Mouse (Mus musculus): ENCODE measurements around the gene Mrpl21. TPM values are rescaled to one million over a fixed set of nuclear protein-coding genes. Genes with fewer than 3 reads are reported as not detected.

Mrpl21 gene
- total RNA-seq, 1 experiment = 105 TPM

GRCm38 (mm10) chr19:3320086-3320485, 37.4 kb downstream of the Mrpl21 start:
- TF ChIP-seq HCFC1 (IDR thresholded peaks at IDR 0.05; ENCODE audit: borderline replicate concordance, insufficient read depth, low read length) = no peak
- no peak for TF ChIP-seq MAFK (IDR thresholded peaks at IDR 0.05; ENCODE audit: insufficient read depth, low read depth, low read length)
- no peak for TF ChIP-seq CHD2 (IDR thresholded peaks at IDR 0.05; ENCODE audit: low read depth, low read length)
- no peak for TF ChIP-seq ZNF384 (IDR thresholded peaks at IDR 0.05; ENCODE audit: low read depth, low read length)
- TF ChIP-seq ZC3H11A (IDR thresholded peaks at IDR 0.05; ENCODE audit: borderline replicate concordance, low read depth, low read length) = no peak
- Histone ChIP-seq H3K9ac (ENCODE audit: insufficient read depth, low read depth, low read length, poor library complexity, severe bottlenecking) (no peak overlapping the region), H3K27ac (ENCODE audit: insufficient read depth, low read depth, low read length, poor library complexity, severe bottlenecking) (no peak overlapping the region), H3K9me3 (ENCODE audit: control insufficient read depth, insufficient read depth, low read depth, low read length) (no peaks in the 10 kb centered on the region), H3K4me1 (ENCODE audit: control insufficient read depth in 2 of 2, insufficient read depth in 2 of 2, low read length in 2 of 2, poor library complexity in 1 of 2) (peaks cover 0 to 5% of the 10 kb centered on the region in 2 experiments; a peak in 2 of 4 replicates), H3K4me3 (ENCODE audit: insufficient read depth in 1 of 2, low read depth in 1 of 2, low read length in 2 of 2, poor library complexity in 1 of 2, severe bottlenecking in 1 of 2) (no peak overlapping the region), H3K36me3 (ENCODE audit: control insufficient read depth, insufficient read depth, low read length, poor library complexity, severe bottlenecking) (no peaks in the 10 kb centered on the region)
- no peak for DNase-seq (ENCODE audit: low read depth, low spot score)
- in situ Hi-C loops (cut with MboI; ENCODE audit: low sequenced_read_pairs in 2 of 2, unreplicated experiment in 2 of 2) = no loop called here

GRCm38 (mm10) chr19:3320801-3321200, 38.1 kb downstream of the Mrpl21 start:
- H3K4me1 ChIP-seq (ENCODE audit: control insufficient read depth in 2 of 2, insufficient read depth in 2 of 2, low read length in 2 of 2, poor library complexity in 1 of 2) = peaks cover 0 to 5% of the 10 kb centered on the region in 2 experiments; a peak in 2 of 4 replicates
- no peaks in the 10 kb centered on the region for H3K36me3 ChIP-seq (ENCODE audit: control insufficient read depth, insufficient read depth, low read length, poor library complexity, severe bottlenecking)
- TF ChIP-seq MAFK (IDR thresholded peaks at IDR 0.05; ENCODE audit: insufficient read depth, low read depth, low read length) (no peak), CHD2 (IDR thresholded peaks at IDR 0.05; ENCODE audit: low read depth, low read length) (no peak), ZNF384 (IDR thresholded peaks at IDR 0.05; ENCODE audit: low read depth, low read length) (no peak), HCFC1 (IDR thresholded peaks at IDR 0.05; ENCODE audit: borderline replicate concordance, insufficient read depth, low read length) (no peak), ZC3H11A (IDR thresholded peaks at IDR 0.05; ENCODE audit: borderline replicate concordance, low read depth, low read length) (peak; percentile 60; the same call in 1 of the 2 replicates)
- H3K4me3 ChIP-seq (ENCODE audit: insufficient read depth in 1 of 2, low read depth in 1 of 2, low read length in 2 of 2, poor library complexity in 1 of 2, severe bottlenecking in 1 of 2) = no peak overlapping the region
- no peak overlapping the region for H3K9ac ChIP-seq (ENCODE audit: insufficient read depth, low read depth, low read length, poor library complexity, severe bottlenecking)
- H3K27ac ChIP-seq (ENCODE audit: insufficient read depth, low read depth, low read length, poor library complexity, severe bottlenecking) = no peak overlapping the region
- peak; percentile 40 for DNase-seq (ENCODE audit: low read depth, low spot score)
- in situ Hi-C loops (cut with MboI; ENCODE audit: low sequenced_read_pairs in 2 of 2, unreplicated experiment in 2 of 2) = no loop called here
- H3K9me3 ChIP-seq (ENCODE audit: control insufficient read depth, insufficient read depth, low read depth, low read length) = no peaks in the 10 kb centered on the region

- in situ Hi-C loops (cut with MboI; ENCODE audit: low sequenced_read_pairs in 2 of 2, unreplicated experiment in 2 of 2) = no loop called here
- no peak for DNase-seq (ENCODE audit: low read depth, low spot score)
- Histone ChIP-seq H3K36me3 (ENCODE audit: control insufficient read depth, insufficient read depth, low read length, poor library complexity, severe bottlenecking) (no peaks in the 10 kb centered on the region), H3K9ac (ENCODE audit: insufficient read depth, low read depth, low read length, poor library complexity, severe bottlenecking) (no peak overlapping the region; the same call in 1 of the 2 replicates), H3K4me1 (ENCODE audit: control insufficient read depth in 2 of 2, insufficient read depth in 2 of 2, low read length in 2 of 2, poor library complexity in 1 of 2) (peaks cover 0 to 11% of the 10 kb centered on the region in 2 experiments; a peak in 2 of 4 replicates), H3K27ac (ENCODE audit: insufficient read depth, low read depth, low read length, poor library complexity, severe bottlenecking) (no peak overlapping the region), H3K9me3 (ENCODE audit: control insufficient read depth, insufficient read depth, low read depth, low read length) (no peaks in the 10 kb centered on the region), H3K4me3 (ENCODE audit: insufficient read depth in 1 of 2, low read depth in 1 of 2, low read length in 2 of 2, poor library complexity in 1 of 2, severe bottlenecking in 1 of 2) (no peak overlapping the region)
- TF ChIP-seq HCFC1 (IDR thresholded peaks at IDR 0.05; ENCODE audit: borderline replicate concordance, insufficient read depth, low read length) (no peak), MAFK (IDR thresholded peaks at IDR 0.05; ENCODE audit: insufficient read depth, low read depth, low read length) (no peak), CHD2 (IDR thresholded peaks at IDR 0.05; ENCODE audit: low read depth, low read length) (no peak), ZC3H11A (IDR thresholded peaks at IDR 0.05; ENCODE audit: borderline replicate concordance, low read depth, low read length) (no peak), ZNF384 (IDR thresholded peaks at IDR 0.05; ENCODE audit: low read depth, low read length) (no peak)
These were observed 38.9 kb downstream of the Mrpl21 start for GRCm38 (mm10) chr19:3321617-3322016.

GRCm38 (mm10) chr19:3322261-3322969, 39.7 kb downstream of the Mrpl21 start, which contains the start of gene Cpt1a:
TSS of gene Cpt1a (plus strand) at chr19:3322334.
- in situ Hi-C loops (cut with MboI; ENCODE audit: low sequenced_read_pairs in 2 of 2, unreplicated experiment in 2 of 2) = no loop called here
- H3K4me1 ChIP-seq (ENCODE audit: control insufficient read depth in 2 of 2, insufficient read depth in 2 of 2, low read length in 2 of 2, poor library complexity in 1 of 2) = peaks cover 0 to 11% of the 10 kb centered on the region in 2 experiments; a peak in 2 of 4 replicates
- H3K27ac ChIP-seq (ENCODE audit: insufficient read depth, low read depth, low read length, poor library complexity, severe bottlenecking) = no peak within 1 kb of the TSS
- peak within 1 kb of the TSS; percentile 73; the same call in 1 of the 2 replicates for H3K9ac ChIP-seq (ENCODE audit: insufficient read depth, low read depth, low read length, poor library complexity, severe bottlenecking)
- no peaks in the 10 kb centered on the region for H3K9me3 ChIP-seq (ENCODE audit: control insufficient read depth, insufficient read depth, low read depth, low read length)
- no peak for TF ChIP-seq ZC3H11A (IDR thresholded peaks at IDR 0.05; ENCODE audit: borderline replicate concordance, low read depth, low read length)
- DNase-seq (ENCODE audit: low read depth, low spot score) = peak; percentile 28
- no peaks in the 10 kb centered on the region for H3K36me3 ChIP-seq (ENCODE audit: control insufficient read depth, insufficient read depth, low read length, poor library complexity, severe bottlenecking)
- peak within 1 kb of the TSS; percentile 81 to 86 for H3K4me3 ChIP-seq (ENCODE audit: insufficient read depth in 1 of 2, low read depth in 1 of 2, low read length in 2 of 2, poor library complexity in 1 of 2, severe bottlenecking in 1 of 2)
